Mouse (Mus musculus): ENCODE data around the gene Spsb1.

Spsb1 gene

DNA sequence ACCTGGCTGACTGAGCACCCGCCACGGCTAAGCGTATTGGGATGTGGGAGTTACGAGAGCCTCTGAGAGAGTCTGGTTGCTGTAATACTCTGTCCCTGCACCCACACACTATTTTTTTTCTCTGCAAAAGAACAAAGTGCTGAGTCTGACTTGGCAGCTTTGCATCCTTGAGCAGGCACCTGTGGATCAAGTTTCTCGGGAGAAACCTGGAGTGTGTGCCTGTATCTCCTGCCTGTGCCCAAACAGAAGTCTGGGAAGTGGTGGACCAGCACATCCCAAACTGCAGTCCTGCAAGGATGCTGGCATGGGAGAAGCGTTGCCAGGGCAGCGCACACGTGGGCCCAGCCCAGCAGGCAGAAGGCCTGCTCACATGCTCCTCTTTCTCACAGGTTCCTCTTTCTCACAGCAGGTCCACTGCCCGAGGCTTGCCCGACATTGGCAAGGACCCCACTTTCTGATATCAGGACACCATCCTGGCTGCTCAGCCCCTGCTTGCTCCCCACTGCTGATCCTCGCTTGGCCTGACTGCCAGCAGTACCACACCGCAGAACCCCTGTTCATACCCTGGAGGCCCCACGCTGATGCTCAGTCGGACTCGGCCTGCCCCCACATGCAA is 36.3 kb downstream of the Spsb1 start:
- DNase-seq (ENCODE audit: low spot score in 2 of 2) = no peak

DNA sequence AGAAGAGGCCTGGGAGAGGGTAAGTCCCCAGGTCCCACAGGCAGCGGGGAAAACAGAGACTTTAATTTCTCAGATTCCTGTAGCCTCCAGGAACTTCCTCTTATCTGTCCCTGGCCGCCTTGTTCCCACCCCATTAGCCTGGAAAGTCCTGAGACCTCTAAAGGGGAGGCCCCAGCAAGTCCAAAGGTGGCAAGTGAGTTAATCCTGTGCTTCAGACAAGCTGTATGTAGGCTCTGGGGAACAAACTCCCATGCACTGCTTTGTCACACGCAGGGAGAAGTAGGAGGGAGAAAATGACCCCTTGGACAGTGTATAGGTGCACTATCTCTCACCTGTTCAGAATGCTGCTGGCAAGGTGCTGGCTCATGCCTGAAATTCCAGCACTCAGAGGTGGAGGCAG is 38.0 kb downstream of the Spsb1 start:
- no peak for DNase-seq (ENCODE audit: low spot score in 2 of 2)

DNA sequence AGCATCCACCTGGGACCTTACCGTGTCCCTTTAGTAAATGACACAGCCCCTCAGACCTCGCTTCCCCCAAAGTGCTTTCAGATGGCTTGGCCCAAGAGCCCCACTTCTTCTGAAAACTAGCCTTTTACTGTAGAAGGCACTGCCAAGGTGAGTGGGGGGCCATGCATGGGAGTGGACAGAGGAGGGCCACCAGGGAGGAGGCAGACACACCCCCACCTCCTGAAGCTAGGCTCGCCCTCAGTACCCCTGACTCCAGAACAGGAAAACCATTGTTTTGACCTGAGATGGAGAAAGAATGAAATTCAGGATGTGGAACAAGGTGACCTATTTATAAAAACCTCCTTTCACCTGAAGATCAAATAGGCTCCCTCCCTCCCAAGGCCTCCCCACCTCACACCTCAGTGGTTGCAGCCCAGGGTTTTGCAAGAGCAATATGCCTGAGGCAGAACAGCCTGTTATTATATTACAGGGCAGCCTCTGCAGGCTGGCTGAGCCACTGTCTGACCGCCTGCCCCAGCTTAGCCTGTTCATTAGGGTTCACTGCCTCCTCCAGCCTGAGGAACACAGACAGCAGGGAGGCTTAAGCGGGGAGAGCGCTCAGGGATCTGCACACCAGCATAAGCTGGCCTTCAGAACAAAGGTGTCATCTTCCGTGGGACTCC is 41.0 kb downstream of the Spsb1 start:
- DNase-seq (ENCODE audit: low spot score in 2 of 2) = no peak

DNA sequence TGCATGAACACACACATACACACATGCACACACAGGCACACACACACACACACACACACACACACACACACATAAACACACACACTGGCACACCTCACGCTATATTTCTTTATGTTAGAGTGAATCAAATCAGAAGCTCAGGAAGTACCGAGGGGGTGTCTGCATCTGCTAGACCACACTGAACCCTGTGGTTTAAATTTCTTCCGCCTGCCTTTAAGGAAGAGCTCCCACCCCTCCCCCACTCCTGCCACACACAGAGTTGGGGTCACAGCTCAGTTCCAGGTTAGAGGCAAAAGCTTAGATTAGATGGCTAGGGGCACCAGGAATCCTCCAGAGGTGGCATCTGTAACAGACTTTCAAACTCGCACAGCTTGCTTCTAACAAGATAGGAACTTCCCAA is 42.4 kb downstream of the Spsb1 start:
- no peak for DNase-seq (ENCODE audit: low spot score in 2 of 2)

DNA sequence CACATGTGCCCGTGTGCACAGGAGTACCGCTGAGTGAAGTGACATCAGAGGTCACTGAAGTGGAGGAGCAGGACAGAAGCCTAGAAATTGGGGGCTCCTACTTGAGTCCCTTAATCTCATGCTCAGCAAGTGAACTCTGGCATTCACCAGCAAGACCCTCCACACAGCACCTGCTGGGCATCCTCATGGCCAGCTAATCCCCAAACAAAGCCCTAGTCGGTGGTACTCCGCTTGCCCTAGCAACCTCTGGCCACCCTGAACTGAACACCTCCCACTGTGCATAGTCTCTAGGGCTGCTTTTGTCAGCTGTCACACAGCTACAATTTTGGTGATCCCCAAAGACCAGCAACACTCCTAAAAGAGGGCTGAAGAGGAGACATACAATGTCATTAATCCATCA is 44.3 kb downstream of the Spsb1 start:
- no peak for DNase-seq (ENCODE audit: low spot score in 2 of 2)

DNA sequence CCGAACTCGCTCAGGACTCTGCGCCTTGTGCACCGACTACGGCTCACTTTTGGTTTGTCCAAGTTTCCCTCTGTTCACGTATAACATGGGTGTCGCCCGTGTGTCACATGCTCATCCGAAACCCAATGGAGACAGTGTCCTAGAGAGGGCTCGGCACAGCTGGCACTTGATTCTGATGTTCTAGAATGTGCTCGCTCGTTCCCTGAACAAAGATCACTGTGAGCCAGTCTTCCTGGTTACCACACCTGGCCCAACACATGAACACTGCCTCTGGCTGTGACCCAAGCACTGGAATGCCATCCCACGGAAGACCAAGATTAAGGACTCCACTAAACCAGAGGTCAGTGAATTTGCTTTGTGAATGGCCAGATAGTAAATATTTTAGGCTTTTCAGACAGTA is 45.3 kb downstream of the Spsb1 start:
- no peak for DNase-seq (ENCODE audit: low spot score in 2 of 2)

DNA sequence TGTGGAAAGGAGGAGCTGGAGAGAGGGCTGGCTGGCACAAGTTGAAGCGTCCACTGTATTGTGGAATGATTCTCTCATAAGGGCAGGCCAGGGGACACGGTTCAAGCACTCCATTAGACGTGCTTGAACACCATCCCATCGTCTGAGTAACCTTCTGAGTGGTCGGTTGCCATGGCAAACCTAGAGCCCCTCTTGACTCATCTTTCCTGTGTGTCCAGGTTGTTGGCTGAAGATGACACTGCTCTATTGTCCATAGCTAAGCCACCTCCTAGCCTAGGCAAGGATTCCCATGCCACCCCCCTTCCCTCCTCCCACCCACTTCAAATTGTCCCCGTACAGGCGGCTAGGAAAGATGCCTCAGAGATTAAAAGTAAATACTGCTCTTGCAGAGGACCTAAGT is 45.9 kb downstream of the Spsb1 start:
- DNase-seq (ENCODE audit: low spot score in 2 of 2) = no peak

DNA sequence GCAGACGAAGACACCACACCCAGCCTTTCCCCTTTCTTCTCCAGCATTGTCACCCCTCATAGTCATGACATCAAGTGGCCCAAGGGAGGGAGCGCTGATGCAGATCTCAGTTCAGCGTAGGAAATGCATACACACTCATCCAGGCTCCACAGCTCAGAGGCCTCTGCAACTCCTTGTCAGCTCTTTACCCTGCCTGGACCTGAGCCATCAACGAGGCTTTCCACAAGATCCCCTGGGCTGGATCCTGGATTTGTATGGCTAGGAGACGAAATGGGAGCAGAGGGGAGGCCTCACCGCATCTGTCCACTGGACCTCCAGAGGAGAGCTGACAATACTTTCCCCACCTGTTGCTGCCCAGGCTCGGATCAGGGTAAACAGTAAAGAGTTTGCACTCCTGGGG is 47.2 kb downstream of the Spsb1 start:
- DNase-seq (ENCODE audit: low spot score in 2 of 2) = no peak

DNA sequence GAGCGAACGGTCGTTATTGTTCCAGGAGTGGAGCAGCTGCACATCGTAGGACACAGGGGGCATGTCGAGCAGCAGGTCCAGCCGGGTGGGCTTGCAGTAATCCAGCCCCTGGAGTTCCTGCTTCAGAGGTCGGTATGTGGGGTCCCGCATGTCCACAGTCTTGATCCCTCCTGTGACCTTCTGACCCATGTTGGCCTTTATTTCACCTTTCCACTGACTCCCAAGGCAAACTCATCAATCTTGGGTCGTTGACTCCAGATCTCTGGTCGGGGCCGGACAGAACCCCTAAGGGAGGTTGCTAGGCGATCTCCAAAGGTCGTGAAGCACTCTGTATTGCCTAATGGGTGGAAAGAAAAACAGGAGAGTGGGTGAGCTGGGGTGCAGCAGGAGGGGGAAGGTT is 47.9 kb downstream of the Spsb1 start:
- no peak for DNase-seq (ENCODE audit: low spot score in 2 of 2)

DNA sequence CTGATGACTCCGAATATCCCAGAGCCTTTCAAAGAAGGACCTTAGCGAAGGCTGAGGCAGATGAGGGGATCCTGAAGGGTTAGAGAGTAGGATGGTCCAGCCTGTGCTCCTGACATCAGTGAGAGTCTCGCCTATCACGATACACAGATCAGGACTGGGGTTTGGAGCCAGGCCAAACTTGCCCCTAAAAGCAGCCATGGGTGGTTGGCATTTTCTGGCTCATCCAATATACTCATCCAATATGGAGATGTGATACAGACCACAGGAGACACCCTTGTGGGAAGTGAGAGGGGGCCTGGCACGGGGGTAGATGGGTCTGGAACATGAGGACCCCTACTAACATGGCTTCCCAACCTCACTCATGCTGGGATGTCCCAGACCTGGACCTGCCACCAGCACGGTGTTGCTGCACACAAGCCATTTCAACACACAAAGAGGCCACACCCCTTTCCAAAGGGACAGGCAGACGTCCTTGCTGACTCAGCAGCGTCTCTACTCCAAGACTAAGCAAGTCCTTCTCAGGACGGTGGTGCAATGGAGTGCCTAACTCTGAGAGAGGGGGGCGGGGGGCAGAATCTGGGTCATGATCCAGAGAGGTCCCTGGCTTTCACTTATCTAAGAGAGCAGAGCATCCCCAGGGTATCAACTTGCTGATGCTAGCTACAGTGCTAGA is 49.4 kb downstream of the Spsb1 start:
- no peak for DNase-seq (ENCODE audit: low spot score in 2 of 2)

DNA sequence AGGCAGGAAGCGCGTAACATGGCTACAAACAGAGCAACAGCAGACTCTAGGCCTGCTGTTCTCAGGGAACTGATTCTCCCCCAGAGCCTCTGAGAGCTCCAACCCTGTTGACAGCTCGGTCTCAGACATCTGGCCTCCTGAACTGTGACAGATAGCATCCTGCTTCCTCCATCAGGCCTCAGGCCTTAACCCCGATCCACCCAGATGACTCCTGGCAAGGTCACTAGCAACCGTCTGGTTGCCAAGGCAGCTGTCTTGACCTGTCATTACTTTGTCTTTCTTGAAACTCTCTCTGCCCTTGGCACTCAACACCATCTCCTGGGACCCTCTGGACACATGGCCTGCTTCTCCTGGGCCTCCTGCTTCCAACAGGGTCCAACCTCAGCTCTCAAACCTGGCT is 51.8 kb downstream of the Spsb1 start:
- DNase-seq (ENCODE audit: low spot score in 2 of 2) = peak; percentile 82 to 83

DNA sequence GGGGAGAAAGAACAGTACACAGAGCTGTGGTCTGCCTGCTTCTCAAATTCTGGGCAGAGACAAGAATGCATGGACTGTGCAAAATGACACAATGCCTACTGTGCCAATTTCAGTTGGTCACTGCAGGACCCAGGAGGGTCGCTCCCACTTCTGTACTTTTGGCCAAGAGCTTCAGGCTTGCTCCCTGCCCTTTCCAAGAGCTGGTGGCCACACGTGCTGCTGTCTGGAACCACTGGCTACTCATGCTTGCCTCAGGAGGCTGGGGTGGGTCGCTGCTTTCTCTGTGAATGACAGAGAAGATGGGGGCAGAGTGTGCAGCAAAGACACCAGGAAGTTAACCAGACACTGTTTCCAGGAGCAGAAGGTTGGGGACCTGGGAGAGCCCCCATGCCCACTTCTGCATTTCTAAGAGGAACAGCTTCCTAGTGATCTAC is 53.5 kb downstream of the Spsb1 start:
- DNase-seq (ENCODE audit: low spot score in 2 of 2) = no peak

DNA sequence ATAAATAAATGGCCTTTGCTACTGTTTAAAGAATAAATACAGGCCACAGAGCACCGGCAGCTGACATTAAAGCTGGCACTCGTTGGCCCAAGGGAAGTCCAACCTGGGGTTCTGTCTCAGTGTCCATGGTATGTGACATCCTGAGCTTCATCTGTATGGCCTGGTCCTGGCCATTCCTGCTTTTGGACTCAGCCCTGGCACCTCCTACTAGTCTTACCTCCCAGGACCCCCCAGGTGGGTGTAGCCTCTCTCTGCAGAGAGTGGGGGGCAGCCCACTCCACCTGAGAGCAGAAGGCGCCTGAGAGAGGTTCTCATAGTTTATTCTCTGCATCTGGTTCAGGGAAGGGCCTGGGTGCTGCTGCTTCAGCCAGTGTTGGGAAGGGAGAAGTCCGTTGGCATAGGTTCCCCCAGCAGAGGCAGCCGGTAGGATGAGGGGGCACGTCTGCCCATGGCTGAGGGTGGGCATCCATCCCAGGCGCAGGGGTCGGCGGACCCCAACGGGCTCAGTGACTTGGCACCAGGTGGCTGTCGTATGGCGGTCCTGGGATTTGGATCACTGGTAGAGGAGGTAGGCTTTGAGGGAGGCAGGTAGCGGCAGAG is 57.1 kb downstream of the Spsb1 start:
- no peak for DNase-seq (ENCODE audit: low spot score in 2 of 2)

DNA sequence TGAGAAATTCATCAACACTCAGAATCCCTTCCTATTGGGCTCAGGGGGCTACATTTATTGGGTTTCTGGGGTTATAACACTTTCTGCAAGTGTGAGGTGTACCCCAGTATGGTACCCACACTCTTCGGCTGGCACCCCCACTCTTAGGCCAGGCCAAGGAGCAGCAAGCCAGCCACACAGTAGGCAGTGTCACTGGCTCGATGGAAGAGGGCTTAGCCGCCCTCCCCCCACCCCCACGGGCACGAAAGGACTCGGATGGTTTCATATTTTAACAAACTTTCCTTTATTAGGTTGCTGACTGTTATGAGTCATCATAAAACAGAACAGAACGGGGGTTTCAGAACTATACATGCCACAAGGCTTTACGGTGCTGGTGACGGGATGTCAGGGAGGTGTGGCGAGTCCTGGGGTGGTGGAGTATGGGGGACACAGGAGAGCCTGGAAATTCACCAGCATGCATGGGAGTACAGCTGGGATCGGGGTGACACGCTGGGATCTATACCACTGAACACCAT is 58.8 kb downstream of the Spsb1 start:
- DNase-seq (ENCODE audit: low spot score in 2 of 2) = no peak

DNA sequence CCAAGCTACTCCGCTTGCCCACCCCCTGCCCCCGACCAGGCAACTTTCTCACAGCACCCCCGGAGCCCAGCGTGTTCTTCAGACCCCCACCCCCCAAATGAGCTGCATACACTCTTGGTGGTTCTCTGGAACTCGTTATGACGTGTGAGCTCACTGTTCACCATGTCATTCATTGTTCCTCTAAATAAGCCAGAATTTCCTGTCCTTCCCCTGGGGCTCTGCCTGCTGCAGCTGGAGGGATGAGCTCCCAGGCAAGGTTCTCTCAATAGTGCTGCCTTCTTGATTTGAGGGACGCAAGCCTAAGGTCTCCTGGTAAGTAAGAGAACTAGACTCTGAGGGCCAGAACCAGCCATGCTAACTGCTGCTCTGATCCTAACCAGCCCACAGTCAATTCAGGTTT is 59.6 kb downstream of the Spsb1 start:
- no peak for DNase-seq (ENCODE audit: low spot score in 2 of 2)

DNA sequence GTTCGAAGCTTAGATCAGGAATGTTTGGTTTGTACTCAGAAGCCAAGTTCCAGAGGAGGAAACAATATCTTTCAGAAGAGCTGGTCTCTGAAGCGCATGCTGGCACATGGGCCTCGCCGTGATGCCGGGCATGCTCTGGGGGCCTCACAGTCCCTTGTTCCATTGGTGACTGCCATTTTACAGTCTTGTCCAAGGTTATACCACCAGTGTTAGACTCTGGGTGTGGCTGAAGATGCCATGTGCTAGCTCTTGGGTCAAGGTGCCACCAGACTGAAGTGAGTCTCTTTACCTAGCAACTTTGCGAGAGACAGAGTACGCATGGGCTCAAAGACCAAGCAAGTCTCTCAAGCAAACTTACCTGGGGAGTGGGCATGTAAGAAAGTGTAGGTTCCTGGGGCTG is 60.5 kb downstream of the Spsb1 start:
- DNase-seq (ENCODE audit: low spot score in 2 of 2) = no peak

DNA sequence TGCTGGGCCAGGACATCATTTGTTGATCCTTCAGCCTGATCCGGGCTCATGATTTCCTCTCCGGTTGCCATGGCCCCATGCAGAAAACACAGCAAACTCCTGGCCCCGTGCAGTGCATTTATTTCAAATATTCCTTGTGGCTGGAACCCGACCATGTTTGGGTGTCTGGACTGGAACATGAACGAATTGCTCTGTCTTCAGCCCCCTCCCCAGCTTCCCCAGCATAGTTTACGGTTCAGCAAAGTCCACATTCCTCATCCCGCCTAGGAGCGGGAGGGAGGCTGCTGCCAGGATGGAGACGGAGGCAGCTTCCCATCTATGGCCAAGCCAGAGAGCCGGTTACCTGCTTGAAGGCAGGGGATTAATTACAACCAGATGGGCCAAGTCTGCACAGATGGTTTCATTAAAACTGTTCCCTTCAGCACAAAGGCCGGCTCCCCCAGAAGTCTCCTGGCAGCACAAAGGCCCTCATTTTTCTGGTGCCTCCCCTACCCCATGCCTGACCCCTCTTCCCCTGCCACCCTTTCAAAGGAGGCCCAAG is 61.2 kb downstream of the Spsb1 start:
- DNase-seq (ENCODE audit: low spot score in 2 of 2) = no peak

DNA sequence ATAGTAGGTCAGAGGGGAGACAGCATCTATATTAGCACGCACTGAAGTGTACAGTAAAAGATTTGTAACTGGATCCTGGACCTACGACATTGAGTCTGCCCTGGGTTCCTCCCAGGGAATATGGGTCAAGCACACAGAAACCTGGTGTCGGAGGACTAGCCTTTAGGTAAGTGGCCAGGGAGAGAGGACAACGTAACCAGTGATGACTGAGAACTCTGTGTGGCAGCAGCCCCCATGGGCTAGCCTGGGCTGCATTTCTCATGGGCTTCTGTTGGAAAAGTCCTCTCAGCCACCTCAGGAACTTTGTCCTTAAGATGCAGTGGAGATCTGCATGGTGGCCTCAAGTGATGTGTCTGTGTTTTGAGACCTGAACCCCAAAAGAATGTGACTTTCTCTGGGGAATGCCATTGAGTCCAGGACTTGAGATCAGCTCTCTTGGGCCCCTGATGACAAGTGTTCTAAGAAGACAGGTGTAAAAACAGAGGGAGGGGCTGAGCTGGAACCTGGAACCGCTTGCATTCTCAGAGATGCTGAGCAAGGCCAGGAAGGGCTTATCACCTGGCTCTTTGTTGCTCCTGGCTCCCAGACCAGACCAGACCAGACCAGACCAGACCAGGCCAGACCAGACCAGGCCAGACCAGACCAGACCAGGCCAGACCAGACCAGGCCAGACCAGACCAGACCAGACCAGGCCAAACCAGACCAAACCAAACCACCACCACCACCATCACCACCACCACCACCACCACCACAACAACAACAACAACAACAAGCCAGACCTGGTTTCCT is 63.5 kb downstream of the Spsb1 start:
- DNase-seq (ENCODE audit: low spot score in 2 of 2) = no peak

DNA sequence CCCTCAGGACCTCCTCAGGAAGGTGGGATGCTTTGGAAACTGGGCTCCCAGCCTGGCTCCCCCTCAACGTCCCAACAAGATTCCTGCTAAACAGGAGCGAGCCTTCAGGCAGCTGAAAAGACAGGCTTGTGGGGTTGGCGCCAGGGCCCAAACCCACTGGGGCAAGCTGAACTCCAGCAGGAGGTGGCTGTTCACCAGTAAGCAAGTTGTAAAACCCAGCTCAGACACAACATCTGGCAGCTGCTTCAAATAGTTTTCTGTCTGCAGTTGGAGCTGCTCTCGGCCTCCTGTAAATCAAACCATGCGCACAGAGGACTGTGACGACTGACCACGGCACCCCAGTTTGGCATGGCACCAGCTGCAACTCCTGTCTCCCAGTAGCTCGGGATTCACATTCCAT is 64.3 kb downstream of the Spsb1 start:
- peak; percentile 69 to 72 for DNase-seq (ENCODE audit: low spot score in 2 of 2)

DNA sequence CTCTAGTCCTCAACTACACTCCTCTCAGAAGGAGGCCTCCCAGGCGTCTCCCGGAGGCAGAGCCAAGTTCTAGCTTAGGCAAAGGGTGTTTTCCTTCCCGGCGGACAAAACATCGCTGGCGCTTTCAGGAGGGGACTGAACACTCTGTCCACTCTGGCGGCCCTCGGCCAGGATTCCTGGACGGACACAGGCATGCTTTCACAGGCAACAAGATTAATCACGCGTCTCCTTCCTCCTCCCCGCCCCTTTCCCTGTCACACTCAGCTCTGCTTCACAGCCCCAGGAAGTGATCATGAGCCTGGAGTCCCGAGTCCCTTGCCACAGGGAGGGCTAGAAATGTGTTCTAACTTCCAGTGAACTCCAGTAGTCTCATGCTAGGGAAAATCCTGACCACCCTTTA is 65.0 kb downstream of the Spsb1 start:
- peak; percentile 95 to 96 for DNase-seq (ENCODE audit: low spot score in 2 of 2)

DNA sequence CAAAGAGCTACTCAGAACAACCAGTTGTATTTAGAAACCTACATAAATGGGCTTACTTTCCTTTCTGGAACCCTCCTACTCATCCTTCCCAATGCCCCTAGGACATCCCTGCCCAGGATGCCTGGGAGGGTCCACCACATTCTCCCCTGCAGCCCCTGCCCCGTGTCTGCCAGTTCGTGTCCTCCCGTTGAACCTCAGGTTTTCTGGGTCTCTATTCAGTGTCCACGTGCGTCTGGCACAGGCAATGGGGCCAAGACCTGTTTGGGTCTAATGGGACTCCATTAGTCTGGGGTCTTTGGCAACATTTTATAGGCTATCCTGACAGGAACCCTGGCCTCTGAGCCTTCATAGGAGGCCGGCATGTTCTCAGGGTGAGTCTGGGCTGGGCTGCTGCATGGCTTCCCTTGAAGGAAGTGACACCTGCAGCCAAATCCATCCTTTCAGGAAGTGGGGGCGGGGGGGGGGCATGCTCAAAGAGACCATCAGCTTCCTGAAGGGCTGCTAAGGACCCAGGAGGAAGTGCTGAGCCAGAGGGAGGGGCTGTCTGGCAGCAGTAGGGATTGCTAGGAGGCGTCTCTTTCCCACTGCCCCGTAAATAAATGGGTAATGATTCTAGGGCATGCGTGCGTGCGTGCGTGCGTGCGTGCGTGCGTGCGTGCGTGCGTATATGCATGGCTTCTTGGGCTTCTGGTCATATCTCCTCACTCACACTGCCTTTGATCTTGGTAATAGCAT is 65.9 kb downstream of the Spsb1 start:
- DNase-seq (ENCODE audit: low spot score in 2 of 2) = no peak

Measured in heart, adult 9 months (tissue).